Comparison of ENCODE assay signal across 15 mouse cellular contexts in the genomic region with DNA sequence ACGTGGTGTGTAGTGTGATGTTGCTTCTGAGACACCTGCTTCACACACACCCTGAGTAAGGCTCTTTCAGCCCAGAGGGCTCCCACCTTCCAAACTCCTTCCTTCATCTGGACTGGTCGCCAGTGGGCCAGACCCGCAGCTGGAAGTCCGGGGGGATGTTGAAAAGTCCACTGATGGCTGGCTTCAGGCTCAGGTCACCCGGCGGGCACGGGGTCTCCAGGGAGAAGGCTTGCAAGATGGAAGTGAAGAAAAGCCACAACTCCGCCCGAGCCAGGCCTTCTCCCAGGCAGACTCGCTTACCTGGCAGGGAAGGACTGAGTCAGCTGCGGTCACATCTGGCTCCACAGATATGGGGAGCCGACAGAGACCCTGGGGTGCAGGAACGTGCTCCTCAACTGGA. TPM values are rescaled to one million over a fixed set of nuclear protein-coding genes. Genes with fewer than 3 reads are reported as not detected.
DNase-seq lines count a peak whose midpoint lies in the region; ATAC-seq and TF ChIP-seq lines count a peak whose summit lies in the region.
"Had no signal": no experiment of that assay in that cellular context is flagged by ENCODE, and none has a peak within 500 bp of the region (broad histone marks: within the 10 kb centered on the region; RNA-seq: fewer than 3 reads in every experiment).

No protein-coding gene starts in this region.

- DNase-seq in heart, adult 9 months (ENCODE audit: low spot score in 2 of 2): peak; percentile 60 to 74
- no peak for DNase-seq in heart, embryonic 10.5 days (ENCODE audit: low spot score)
- no peak for DNase-seq in limb, embryonic 10.5 days (ENCODE audit: low spot score)
- DNase-seq in c-Kit-positive CD71-positive TER-119-positive erythroid progenitor cells, embryonic 14.5 days (ENCODE audit: low spot score): no peak
- DNase-seq: adrenal gland, postnatal 36 days; cerebellum, adult 18-20 months; layer of hippocampus, postnatal 36 days; left cerebral cortex, postnatal 4 days; right cerebral cortex, postnatal 4 days; thymus, postnatal 4 days had no signal

- H3K4me2 ChIP-seq in heart, embryonic 11.5 days: no peak overlapping the region
- H3K4me2 ChIP-seq in hindbrain, embryonic 13.5 days: no peak overlapping the region
- H3K4me2 ChIP-seq: neural tube, embryonic 12.5 days had no signal

- no peak for TF ChIP-seq CTCF in E14TG2a.4 (conservative IDR thresholded peaks at IDR 0.05; ENCODE audit: low read length)

- H3K27ac ChIP-seq in heart, embryonic 11.5 days (ENCODE audit: low read depth, low read length): no peak overlapping the region
- H3K27ac ChIP-seq in heart, embryonic 10.5 days: peak overlapping the region; percentile 82; the same call in 1 of the 2 replicates
- H3K27ac ChIP-seq in limb, embryonic 10.5 days: 0 out of 2 replicates have a peak overlapping the region, but pooled peaks have one; percentile 32
- H3K27ac ChIP-seq in hindbrain, embryonic 13.5 days: no peak overlapping the region
- H3K27ac ChIP-seq: neural tube, embryonic 12.5 days had no signal

- no peak for ATAC-seq in heart, embryonic 11.5 days (replicated peaks; ENCODE audit: insufficient number of reproducible peaks, low FRiP score, low TSS enrichment)
- ATAC-seq in hindbrain, embryonic 13.5 days (ENCODE audit: low FRiP score): no peak
- ATAC-seq: midbrain, embryonic 16.5 days had no signal

- H3K9ac ChIP-seq in heart, embryonic 11.5 days (ENCODE audit: low read depth, low read length): no peak overlapping the region
- no peak overlapping the region for H3K9ac ChIP-seq in hindbrain, embryonic 13.5 days
- H3K9ac ChIP-seq: neural tube, embryonic 12.5 days had no signal

- no peak overlapping the region for H3K4me3 ChIP-seq in heart, embryonic 11.5 days (ENCODE audit: low read depth, low read length)
- H3K4me3 ChIP-seq in E14TG2a.4 (replicated peaks; ENCODE audit: low read length): peak overlapping the region; percentile 57
- no peak overlapping the region for H3K4me3 ChIP-seq in heart, embryonic 10.5 days
- no peak overlapping the region for H3K4me3 ChIP-seq in limb, embryonic 10.5 days
- no peak overlapping the region for H3K4me3 ChIP-seq in hindbrain, embryonic 13.5 days
- H3K4me3 ChIP-seq: neural tube, embryonic 12.5 days had no signal

- H3K36me3 ChIP-seq in heart, embryonic 11.5 days (ENCODE audit: control insufficient read depth, insufficient read depth, low read length): no peaks in the 10 kb centered on the region
- peaks cover 24% of the 10 kb centered on the region for H3K36me3 ChIP-seq in E14TG2a.4 (ENCODE audit: insufficient read depth, low read length)
- no peaks in the 10 kb centered on the region for H3K36me3 ChIP-seq in heart, embryonic 10.5 days
- no peaks in the 10 kb centered on the region for H3K36me3 ChIP-seq in limb, embryonic 10.5 days
- no peaks in the 10 kb centered on the region for H3K36me3 ChIP-seq in hindbrain, embryonic 13.5 days
- H3K36me3 ChIP-seq: neural tube, embryonic 12.5 days had no signal

- peaks cover 2% of the 10 kb centered on the region; the same call in 1 of the 2 replicates for H3K9me3 ChIP-seq in heart, embryonic 11.5 days (replicated peaks; ENCODE audit: control insufficient read depth, low read length)
- no peaks in the 10 kb centered on the region for H3K9me3 ChIP-seq in E14TG2a.4 (ENCODE audit: low read length)
- H3K9me3 ChIP-seq in heart, embryonic 10.5 days: 0 out of 2 replicates have a peak, but pooled peaks cover 2% of the 10 kb centered on the region
- no peaks in the 10 kb centered on the region for H3K9me3 ChIP-seq in limb, embryonic 10.5 days (replicated peaks)
- no peaks in the 10 kb centered on the region for H3K9me3 ChIP-seq in hindbrain, embryonic 13.5 days
- H3K9me3 ChIP-seq: neural tube, embryonic 12.5 days had no signal

- 63% methylated on average over 13 of the region's 13 CpGs for WGBS in heart, embryonic 11.5 days (ENCODE audit: insufficient replicate concordance)
- 54% methylated on average over 13 of the region's 13 CpGs for WGBS in heart, embryonic 10.5 days
- 76% methylated on average over 13 of the region's 13 CpGs for whole genome bisulfite sequencing in limb, embryonic 10.5 days
- 80% methylated on average over 13 of the region's 13 CpGs for WGBS in hindbrain, embryonic 13.5 days

- H3K4me1 ChIP-seq in heart, embryonic 11.5 days (ENCODE audit: control insufficient read depth, insufficient read depth, low read length): peaks cover 12% of the 10 kb centered on the region
- peaks cover 36% of the 10 kb centered on the region for H3K4me1 ChIP-seq in E14TG2a.4 (replicated peaks; ENCODE audit: low read depth, low read length)
- H3K4me1 ChIP-seq in heart, embryonic 10.5 days: peaks cover 18% of the 10 kb centered on the region
- H3K4me1 ChIP-seq in limb, embryonic 10.5 days: peaks cover 22% of the 10 kb centered on the region
- H3K4me1 ChIP-seq in hindbrain, embryonic 13.5 days (replicated peaks): peaks cover 4% of the 10 kb centered on the region

- no peaks in the 10 kb centered on the region for H3K27me3 ChIP-seq in heart, embryonic 11.5 days (ENCODE audit: control insufficient read depth, insufficient read depth, low read length)
- 0 out of 2 replicates have a peak, but pooled peaks cover 4% of the 10 kb centered on the region for H3K27me3 ChIP-seq in E14TG2a.4 (ENCODE audit: insufficient read depth, low read length)
- H3K27me3 ChIP-seq in heart, embryonic 10.5 days (ENCODE audit: insufficient read depth, poor library complexity, severe bottlenecking): no peaks in the 10 kb centered on the region
- H3K27me3 ChIP-seq in limb, embryonic 10.5 days (ENCODE audit: low read depth, poor library complexity, severe bottlenecking): no peaks in the 10 kb centered on the region
- H3K27me3 ChIP-seq in hindbrain, embryonic 13.5 days: peaks cover 7% of the 10 kb centered on the region; the same call in 1 of the 2 replicates
- H3K27me3 ChIP-seq: neural tube, embryonic 12.5 days had no signal

RNA-seq across cellular contexts. Expression of a gene that starts 13.3 kb away (rescaled TPM):
- 4.0 and 5.5 TPM in 2 replicates for polyA plus RNA-seq in heart, embryonic 11.5 days (2014; fragmentation: Nextera tagmentation; extraction: Ambion mirVana)
- 4.7 and 5.5 TPM in 2 replicates for polyA plus RNA-seq in heart, embryonic 10.5 days (2016; fragmentation: Nextera tagmentation; extraction: Ambion mirVana)
- polyA plus RNA-seq in limb, embryonic 10.5 days (2016; fragmentation: Nextera tagmentation; extraction: Ambion mirVana): 1.0 and 1.1 TPM in 2 replicates
- polyA plus RNA-seq in hindbrain, embryonic 13.5 days (2015; fragmentation: Nextera tagmentation; extraction: Ambion mirVana): 1.4 and 2.1 TPM in 2 replicates

RNA-seq across cellular contexts. Expression of a gene that starts 15.0 kb away (rescaled TPM):
- polyA plus RNA-seq in heart, embryonic 11.5 days (2014; fragmentation: Nextera tagmentation; extraction: Ambion mirVana): 53.6 and 54.5 TPM in 2 replicates
- 53.3 and 54.3 TPM in 2 replicates for polyA plus RNA-seq in heart, embryonic 10.5 days (2016; fragmentation: Nextera tagmentation; extraction: Ambion mirVana)
- 19.4 and 28.1 TPM in 2 replicates for polyA plus RNA-seq in limb, embryonic 10.5 days (2016; fragmentation: Nextera tagmentation; extraction: Ambion mirVana)
- 21.9 and 22.2 TPM in 2 replicates for polyA plus RNA-seq in hindbrain, embryonic 13.5 days (2015; fragmentation: Nextera tagmentation; extraction: Ambion mirVana)

RNA-seq across cellular contexts. Expression of a gene that starts 48.9 kb away (rescaled TPM):
- polyA plus RNA-seq in heart, embryonic 11.5 days (2014; fragmentation: Nextera tagmentation; extraction: Ambion mirVana): 47.7 and 53.3 TPM in 2 replicates
- polyA plus RNA-seq in heart, embryonic 10.5 days (2016; fragmentation: Nextera tagmentation; extraction: Ambion mirVana): 45.3 and 54.6 TPM in 2 replicates
- 61.7 and 67.7 TPM in 2 replicates for polyA plus RNA-seq in limb, embryonic 10.5 days (2016; fragmentation: Nextera tagmentation; extraction: Ambion mirVana)
- polyA plus RNA-seq in hindbrain, embryonic 13.5 days (2015; fragmentation: Nextera tagmentation; extraction: Ambion mirVana): 49.9 and 50.7 TPM in 2 replicates

Comparison
In these comparisons a context has a peak if more than half of its experiments do, and no peak if none do; other contexts are left out.
1. DNase-seq: peak in heart, adult 9 months (2 of 2); none in heart, embryonic 10.5 days (single experiment), limb, embryonic 10.5 days (single experiment) and c-Kit-positive CD71-positive TER-119-positive erythroid progenitor cells, embryonic 14.5 days (single experiment).
2. H3K27ac ChIP-seq: peak in heart, embryonic 10.5 days (single experiment) and limb, embryonic 10.5 days (single experiment); none in heart, embryonic 11.5 days (single experiment) and hindbrain, embryonic 13.5 days (single experiment).